Mouse (Mus musculus) ovary, adult 2 months (tissue): ENCODE data around the gene Cyp2j8. TPM values are rescaled to one million over a fixed set of nuclear protein-coding genes. Genes with fewer than 3 reads are reported as not detected.

Source experiments
- polyA plus RNA-seq: library from polyadenylated mRNA; depleted of rRNA; stranded (reverse); fragments of >200 nt; gene quantifications from 2 replicates; pipeline ENCODE4 v1.2.3, GENCODE M21; 2012; rRNA removed

Cyp2j8 gene
- polyA plus RNA-seq = not detected in 2 replicates

GRCm38 (mm10) chr4:96507286-96507685 lies at the start of gene Cyp2j8:
Gene Cyp2j8, minus strand, starts transcription at chr4:96507386.

GRCm38 (mm10) chr4:96553133-96553819 lies 46.1 kb upstream of the Cyp2j8 start, which contains the start of gene Cyp2j6:
Gene Cyp2j6, minus strand, starts transcription at chr4:96553661.

Other genes with a start within 250 kb of the Cyp2j8 start
- gene Cyp2j11, start 158.7 kb downstream of the Cyp2j8 start, polyA plus RNA-seq = 0.20 TPM in 1 of 2 replicates, not detected in the other
- gene Cyp2j6, start 46.3 kb upstream of the Cyp2j8 start, polyA plus RNA-seq = 2.5 and 2.8 TPM in 2 replicates
- gene Cyp2j9, start 84.2 kb upstream of the Cyp2j8 start, polyA plus RNA-seq = 3.3 and 3.4 TPM in 2 replicates
- 0.05 TPM in 1 of 2 replicates, not detected in the other for gene Cyp2j5, start 156.8 kb upstream of the Cyp2j8 start, polyA plus RNA-seq